Mouse (Mus musculus): ENCODE data around the gene Gm11937.
"Not testable (repeated sequence)": the region's sequence is repeated elsewhere in the genome, so short reads cannot be mapped to it uniquely, and the experiment has no call there.

Gene Gm11937

DNA sequence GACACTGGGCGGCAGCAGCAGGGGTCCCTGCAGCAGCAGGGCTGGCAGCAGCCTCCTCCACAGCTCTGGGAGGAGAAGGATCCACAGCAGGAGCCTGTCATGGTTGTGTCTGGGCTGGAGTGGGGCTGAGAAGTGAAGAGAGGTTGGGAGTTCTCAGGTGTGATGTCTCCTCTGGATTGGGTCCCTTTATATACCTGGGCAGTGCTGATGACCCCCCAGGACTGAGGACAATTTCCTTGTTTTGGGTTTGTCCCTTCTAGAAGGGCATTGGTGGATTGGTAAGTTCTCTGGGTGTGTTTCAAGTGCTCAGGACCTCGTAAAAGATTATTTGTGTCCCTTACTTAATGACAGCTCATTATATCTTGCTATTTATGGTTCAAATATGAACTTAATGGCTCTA, at the start of gene Gm11937:
Gene Gm11937, minus strand, starts transcription at position 101 of the 400 bp plus-strand sequence.
- DNase-seq (ENCODE audit: extremely low spot score): not testable (repeated sequence)

DNA sequence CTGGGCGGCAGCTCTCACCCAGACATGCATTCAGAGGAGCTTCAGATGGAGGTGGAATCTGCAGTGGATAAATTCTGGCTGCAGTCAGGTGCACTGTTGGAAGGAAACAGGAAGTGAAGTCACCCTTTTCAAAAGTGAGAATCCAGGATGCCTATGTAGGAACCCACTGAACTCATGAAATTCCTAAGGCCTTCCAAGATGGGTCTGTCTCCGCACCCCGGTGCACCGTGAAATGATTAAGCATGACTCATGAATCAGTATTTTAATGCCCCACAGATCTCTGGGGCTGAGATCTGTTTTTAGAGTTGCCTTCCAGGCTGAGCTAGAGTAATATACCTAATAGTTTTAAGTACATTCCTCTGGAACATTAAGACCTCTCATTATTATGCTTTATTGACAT, 49.3 kb upstream of the Gm11937 start:
- DNase-seq (ENCODE audit: extremely low spot score): no peak

- not testable (repeated sequence) for DNase-seq (ENCODE audit: extremely low spot score)
Measured at GRCm38 (mm10) chr11:99658467-99659010, 48.5 kb upstream of the Gm11937 start, which contains the start of gene Gm11563. Gm11563 (minus strand) TSS chr11:99658960.

DNA sequence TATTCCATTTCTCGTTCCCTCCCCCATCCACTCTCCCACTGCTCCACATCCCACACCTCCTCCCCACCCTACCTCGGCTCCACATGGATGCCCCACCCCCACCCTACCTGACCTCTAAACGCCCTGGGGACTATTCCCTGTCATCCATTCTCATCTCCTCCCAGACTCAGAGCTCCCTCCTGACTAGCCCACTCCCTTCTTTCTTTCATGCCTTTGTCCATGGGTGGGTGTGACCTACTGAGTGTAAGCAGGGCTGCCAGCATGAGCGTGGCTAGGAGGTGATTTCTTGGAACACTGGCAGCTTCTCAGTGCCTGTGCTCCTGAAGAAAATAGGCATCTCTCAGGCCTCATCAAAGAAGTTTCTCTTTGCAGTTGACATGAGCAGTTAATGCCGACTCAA, 47.1 kb upstream of the Gm11937 start:
- no peak for DNase-seq (ENCODE audit: extremely low spot score)

GRCm38 (mm10) chr11:99650136-99650535, 40.1 kb upstream of the Gm11937 start, which contains the start of gene Gm11555:
Gm11555 (minus strand) TSS chr11:99650236.
- no peak for DNase-seq (ENCODE audit: extremely low spot score)

DNA sequence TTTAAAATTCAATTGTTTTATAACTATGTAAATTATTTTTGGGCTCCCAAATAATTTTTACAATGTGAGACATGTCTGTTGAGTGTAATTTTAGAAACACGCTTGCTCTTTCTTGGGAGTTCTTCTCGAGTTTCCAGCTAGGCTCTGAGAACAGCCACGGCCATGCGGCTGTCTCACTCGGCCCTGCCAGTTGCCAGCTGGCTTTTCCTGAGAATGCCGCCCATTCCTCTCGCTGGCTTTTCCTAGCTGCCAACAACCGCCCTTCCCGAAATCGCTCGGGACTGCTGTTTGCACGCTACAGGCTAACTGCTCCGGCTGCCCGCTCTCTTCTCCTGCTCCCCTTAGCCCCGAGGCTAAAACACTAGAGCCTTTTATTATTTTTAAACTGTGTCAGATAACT, 36.5 kb upstream of the Gm11937 start:
- DNase-seq (ENCODE audit: extremely low spot score): no peak

DNA sequence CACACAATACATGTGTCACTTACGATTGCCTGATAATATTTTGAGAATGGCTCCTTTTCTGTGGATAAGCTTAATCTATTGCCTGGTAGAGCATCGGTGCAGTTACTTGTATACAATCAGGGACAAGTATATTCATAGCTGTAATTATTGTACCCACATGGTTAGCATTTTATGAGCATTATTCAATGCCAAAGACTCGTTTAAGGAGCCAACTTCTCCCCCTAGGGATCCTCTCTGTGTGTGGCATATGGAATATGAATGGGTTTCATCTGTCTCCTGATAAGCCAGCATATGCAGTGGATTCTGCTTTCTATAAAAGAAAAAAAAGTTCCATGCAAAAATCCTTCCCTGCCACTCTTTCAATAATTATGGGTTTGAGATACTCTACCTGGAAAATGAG, 34.4 kb upstream of the Gm11937 start:
- no peak for DNase-seq (ENCODE audit: extremely low spot score)

DNA sequence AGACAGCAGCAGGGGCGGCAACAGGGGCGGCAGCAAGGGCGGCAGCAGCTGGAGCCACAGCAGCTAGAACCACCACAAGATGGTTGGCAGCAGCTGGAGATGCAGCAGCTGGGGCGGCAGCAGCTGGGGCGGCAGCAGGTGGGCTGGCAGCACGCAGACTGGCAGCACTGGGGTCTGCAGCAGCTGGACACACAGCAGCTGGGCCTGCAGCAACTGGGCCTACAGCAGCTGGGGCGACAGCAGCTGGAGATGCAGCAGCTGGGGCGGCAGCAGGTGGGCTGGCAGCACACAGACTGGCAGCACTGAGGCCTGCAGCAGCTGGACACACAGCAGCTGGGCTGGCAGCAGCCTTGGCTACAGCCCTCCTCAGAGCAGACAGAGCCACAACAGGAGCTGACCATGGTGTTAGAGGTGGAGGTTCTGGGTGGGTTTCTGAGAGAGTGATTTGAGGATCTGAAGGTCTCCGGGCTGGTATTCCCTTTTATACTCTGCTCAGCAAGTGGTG, 33.7 kb upstream of the Gm11937 start, which contains the start of gene Krtap4-7:
Gene Krtap4-7, minus strand, starts transcription at position 455 of the 505 bp plus-strand sequence.
- DNase-seq (ENCODE audit: extremely low spot score): not testable (repeated sequence)

GRCm38 (mm10) chr11:99640926-99641325, 30.9 kb upstream of the Gm11937 start:
- DNase-seq (ENCODE audit: extremely low spot score): no peak

- no peak for DNase-seq (ENCODE audit: extremely low spot score)
Measured at GRCm38 (mm10) chr11:99637086-99637485, 27.1 kb upstream of the Gm11937 start.

GRCm38 (mm10) chr11:99634653-99635134, 24.7 kb upstream of the Gm11937 start, which contains the start of gene Krtap4-2:
Krtap4-2 (minus strand) TSS chr11:99635084.
- no peak for DNase-seq (ENCODE audit: extremely low spot score)

DNA sequence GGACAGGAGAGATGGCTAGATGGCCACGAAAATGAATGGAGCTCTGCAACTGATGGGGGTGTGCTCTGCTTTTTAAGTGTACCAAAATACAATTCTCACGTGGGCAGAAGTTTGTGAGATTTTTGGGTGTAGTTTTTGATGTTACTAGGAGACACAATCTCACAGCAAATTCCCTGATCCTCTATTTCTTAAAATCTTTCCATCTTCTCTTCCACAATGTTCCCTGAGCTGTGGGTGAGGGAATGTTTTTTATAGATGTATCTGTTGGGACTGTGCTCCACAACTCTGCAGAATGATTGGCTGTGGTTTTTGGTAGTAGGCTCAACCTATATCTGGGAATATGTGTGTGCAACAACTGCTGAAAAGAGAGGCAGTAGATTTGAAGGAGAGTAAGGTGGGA, 23.3 kb upstream of the Gm11937 start:
- DNase-seq (ENCODE audit: extremely low spot score): no peak

DNA sequence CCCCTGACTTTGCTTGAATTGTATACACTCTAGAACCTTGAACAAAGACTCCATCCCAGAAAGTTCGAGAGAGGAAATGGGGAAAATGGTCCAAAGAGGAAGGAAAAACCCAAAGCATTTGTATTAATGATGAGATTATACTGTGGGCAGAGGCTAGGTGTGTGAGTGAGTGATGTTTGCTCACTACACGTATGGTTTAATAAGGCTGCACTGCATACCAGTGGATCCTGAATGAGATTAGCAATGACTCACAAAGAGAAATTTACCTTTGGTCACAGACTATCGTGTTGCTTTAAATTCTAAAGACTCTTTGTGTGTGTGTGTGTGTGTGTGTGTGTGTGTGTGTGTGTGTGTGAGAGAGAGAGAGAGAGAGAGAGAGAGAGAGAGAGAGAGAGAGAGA, 20.9 kb upstream of the Gm11937 start:
- no peak for DNase-seq (ENCODE audit: extremely low spot score)

- no peak for DNase-seq (ENCODE audit: extremely low spot score)
Measured at GRCm38 (mm10) chr11:99628138-99628537, 18.1 kb upstream of the Gm11937 start, which contains the start of gene Krtap4-1. Krtap4-1 (minus strand) TSS chr11:99628238.

DNA sequence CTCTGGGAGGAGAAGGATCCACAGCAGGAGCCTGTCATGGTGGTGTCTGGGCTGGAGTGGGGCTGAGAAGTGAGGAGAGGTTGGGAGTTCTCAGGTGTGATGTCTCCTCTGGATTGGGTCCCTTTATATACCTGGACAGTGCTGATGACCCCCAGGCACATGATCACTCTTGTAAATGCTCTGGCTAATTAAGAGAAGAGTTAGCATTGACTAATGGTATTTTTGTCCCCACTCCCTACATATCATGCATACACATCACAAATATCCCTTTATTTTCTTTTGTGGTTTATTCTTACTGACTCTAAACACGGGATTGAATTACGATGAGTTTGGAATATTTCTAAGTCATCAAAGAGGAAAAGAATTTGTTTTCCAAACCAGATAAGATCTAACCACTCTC, 10.3 kb upstream of the Gm11937 start, which contains the start of gene Gm11562:
Gene Gm11562, minus strand, starts transcription at position 101 of the 400 bp plus-strand sequence.
- DNase-seq (ENCODE audit: extremely low spot score): no peak

DNA sequence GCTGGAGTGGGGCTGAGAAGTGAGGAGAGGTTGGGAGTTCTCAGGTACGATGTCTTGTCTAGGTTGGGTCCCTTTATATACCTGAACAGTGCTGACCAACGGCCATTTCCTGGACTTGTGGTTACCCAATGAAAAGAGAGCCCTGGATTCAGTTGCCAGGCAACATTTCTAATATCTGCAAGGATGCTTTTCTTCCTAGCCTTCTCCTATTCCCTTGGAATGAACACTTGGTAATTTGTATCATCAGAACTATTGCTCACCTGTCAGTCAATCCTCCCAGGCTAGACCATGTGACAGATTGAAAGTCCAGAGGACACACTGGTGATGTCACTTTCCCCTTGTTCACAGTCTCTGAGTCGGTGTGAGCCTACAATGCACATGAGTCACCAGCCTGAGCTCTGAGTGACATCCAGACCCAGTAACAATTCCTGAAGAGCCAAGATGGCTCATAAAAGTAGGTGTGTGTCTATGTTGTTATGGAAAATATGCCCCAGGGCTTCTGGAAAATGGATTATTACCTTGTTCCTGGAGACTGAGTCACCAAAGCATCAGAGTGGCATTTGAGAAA, 4.9 kb upstream of the Gm11937 start, which contains the start of gene Krtap2-4:
Gene Krtap2-4, minus strand, starts transcription at position 51 of the 568 bp plus-strand sequence.
- no peak for DNase-seq (ENCODE audit: extremely low spot score)

DNA sequence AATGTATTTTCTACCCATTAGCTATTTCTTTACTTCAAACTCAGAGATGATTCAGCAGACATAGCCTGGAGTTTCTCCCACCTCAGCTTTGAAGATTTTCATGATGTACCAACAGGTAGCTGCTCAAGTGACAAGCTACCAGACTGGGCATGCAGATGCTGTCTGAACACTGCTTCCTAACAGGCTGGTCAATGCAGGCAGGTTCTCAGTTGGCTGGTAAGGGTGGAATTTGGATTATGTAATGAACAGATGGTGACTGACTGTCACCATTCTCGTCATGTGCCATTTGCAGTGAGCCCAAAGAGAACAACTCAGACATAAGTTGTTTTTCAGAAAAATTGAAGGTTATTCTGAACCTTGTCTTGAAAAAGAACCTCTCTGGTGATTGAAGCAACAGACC, 863 bp downstream of the Gm11937 start:
- no peak for DNase-seq (ENCODE audit: extremely low spot score)

DNA sequence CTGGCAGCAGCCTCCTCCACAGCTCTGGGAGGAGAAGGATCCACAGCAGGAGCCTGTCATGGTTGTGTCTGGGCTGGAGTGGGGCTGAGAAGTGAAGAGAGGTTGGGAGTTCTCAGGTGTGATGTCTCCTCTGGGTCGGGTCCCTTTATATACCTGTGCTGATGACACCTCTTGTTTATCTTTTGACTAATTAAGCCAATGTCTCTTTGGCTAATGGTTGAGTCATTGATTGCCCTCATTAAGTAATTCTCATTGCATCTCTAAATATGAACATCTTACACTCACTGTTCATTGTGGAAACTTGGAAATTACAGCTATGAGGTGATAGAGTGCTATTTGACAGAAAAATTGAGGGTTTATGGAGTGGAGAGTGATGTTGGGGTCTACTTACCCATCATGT, 6.8 kb downstream of the Gm11937 start, which contains the start of gene Gm11938:
Gene Gm11938, minus strand, starts transcription at position 101 of the 400 bp plus-strand sequence.
- not testable (repeated sequence) for DNase-seq (ENCODE audit: extremely low spot score)

- not testable (repeated sequence) for DNase-seq (ENCODE audit: extremely low spot score)
Measured at GRCm38 (mm10) chr11:99597742-99598141, 12.2 kb downstream of the Gm11937 start, which contains the start of gene Krtap9-3. Krtap9-3 (minus strand) TSS chr11:99598105.

DNA sequence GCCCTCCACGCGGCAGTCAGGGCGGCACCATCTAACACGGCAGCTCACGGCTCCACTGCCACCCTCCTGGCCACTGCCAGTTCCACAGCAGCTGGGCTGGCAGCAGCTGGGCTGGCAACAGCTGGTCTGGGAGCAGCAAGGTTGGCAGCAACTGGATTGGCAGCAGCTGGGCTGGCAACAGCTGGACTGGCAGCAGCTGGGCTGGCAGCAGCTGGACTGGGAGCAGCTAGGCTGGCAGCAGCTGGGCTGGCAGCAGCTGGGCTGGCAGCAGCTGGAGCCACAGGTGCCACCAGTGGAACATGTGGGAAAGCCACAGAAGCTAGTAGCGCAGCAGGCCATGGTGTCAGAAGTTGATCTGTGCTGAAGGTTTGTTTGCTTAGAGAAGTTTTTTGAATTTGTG, 19.0 kb downstream of the Gm11937 start, which contains the start of gene Krtap1-3:
Gene Krtap1-3, minus strand, starts transcription at position 359 of the 400 bp plus-strand sequence.
- DNase-seq (ENCODE audit: extremely low spot score): no peak

DNA sequence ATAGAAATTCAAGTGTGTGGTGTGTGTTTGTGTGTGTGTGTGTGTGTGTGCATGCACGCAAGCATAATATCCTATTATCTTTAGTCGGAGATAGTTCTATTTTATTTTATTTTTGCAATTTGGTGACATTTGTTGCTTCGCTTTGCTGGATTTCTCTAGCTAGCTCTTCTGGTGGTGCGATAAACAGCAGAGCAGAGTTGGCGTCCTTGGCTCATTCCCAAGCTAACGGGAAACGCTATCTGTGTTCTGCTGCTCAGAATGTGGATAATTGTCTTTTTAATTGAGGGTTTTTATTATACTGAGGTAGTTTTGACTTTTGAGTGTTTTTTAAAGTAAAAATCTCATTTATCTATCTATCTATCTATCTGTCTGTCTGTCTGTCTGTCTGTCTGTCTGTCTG, 24.9 kb downstream of the Gm11937 start:
- DNase-seq (ENCODE audit: extremely low spot score): no peak

GRCm38 (mm10) chr11:99583245-99583704, 26.7 kb downstream of the Gm11937 start, which contains the start of gene Krtap1-4:
Krtap1-4 (minus strand) TSS chr11:99583654.
- no peak for DNase-seq (ENCODE audit: extremely low spot score)

Data from embryo, embryonic 9.5 days (tissue).